Mouse (Mus musculus) liver, adult 2 months (tissue): ENCODE measurements around the gene Olfr569. TPM values are rescaled to one million over a fixed set of nuclear protein-coding genes. Genes with fewer than 3 reads are reported as not detected.

Experiments used
- DNase-seq: peaks from one replicate; pipeline ENCODE4 v3.0.0-alpha.2; 2011; ENCODE audit warnings: low read depth, low spot score; ENCODE audit errors: extremely low read depth
- H3K27ac ChIP-seq: fragments of 200-500 bp; replicated peaks from 2 replicates; pipeline ENCODE4 v1.5.1; 2012; ENCODE audit warnings: low read depth, mild to moderate bottlenecking, control low read depth, inconsistent platforms, low read length; ENCODE audit not compliant: insufficient read depth
- H3K27me3 ChIP-seq: fragments of 200-500 bp; 2 replicates; pipeline ENCODE4 v1.6.1; 2012; ENCODE audit warnings: mild to moderate bottlenecking, moderate library complexity, low read length, inconsistent platforms; ENCODE audit not compliant: control insufficient read depth, insufficient read depth
- H3K36me3 ChIP-seq: fragments of 200-500 bp; 2 replicates; pipeline ENCODE4 v1.6.1; 2012; ENCODE audit warnings: low read length, inconsistent platforms; ENCODE audit not compliant: control insufficient read depth, insufficient read depth
- H3K4me1 ChIP-seq: fragments of 200-500 bp; 2 replicates; pipeline ENCODE4 v1.6.1; 2011; ENCODE audit warnings: low read length; ENCODE audit not compliant: control insufficient read depth, insufficient read depth
- H3K4me3 ChIP-seq: fragments of 200-500 bp; 2 replicates; pipeline ENCODE4 v1.5.1; 2011; ENCODE audit warnings: low read depth, mild to moderate bottlenecking, control low read depth, low read length, moderate library complexity; ENCODE audit not compliant: insufficient read depth
- H3K79me2 ChIP-seq: fragments of 200-500 bp; 2 replicates; pipeline ENCODE4 v1.6.1; 2012; ENCODE audit warnings: inconsistent platforms, mild to moderate bottlenecking, low read length, moderate library complexity; ENCODE audit not compliant: control insufficient read depth, insufficient read depth
- H3K9ac ChIP-seq: fragments of 200-500 bp; 2 replicates; pipeline ENCODE4 v1.6.1; 2012; ENCODE audit warnings: low read depth, mild to moderate bottlenecking, control low read depth, inconsistent platforms, low read length
- CTCF ChIP-seq: fragments of 200-500 bp; IDR thresholded peaks from 2 replicates; pipeline ENCODE4 v1.5.1; 2011; ENCODE audit warnings: low read depth, low read length, control low read depth
- POLR2A ChIP-seq: fragments of 200-500 bp; IDR thresholded peaks from 2 replicates; pipeline ENCODE4 v1.6.1; 2011; ENCODE audit warnings: low read length, control low read depth; ENCODE audit not compliant: insufficient read depth; ENCODE audit errors: extremely low read depth
- WGBS: fragments of 180-500 bp; shearing (Covaris S2); methylation state at CpG from one replicate; pipeline ENCODE4 v1.1.7; 2018; 5-methylcytosine and 5-hydroxymethylcytosine counted together
- polyA plus RNA-seq: library from polyadenylated mRNA; depleted of rRNA; stranded (reverse); fragments of >200 nt; gene quantifications from 2 replicates; pipeline ENCODE4 v1.2.3, GENCODE M21; 2012; rRNA removed
- total RNA-seq: library from RNA; depleted of rRNA; stranded (reverse); fragments of >200 nt; gene quantifications from 2 replicates; pipeline ENCODE4 v1.2.3, GENCODE M21; 2014; rRNA removed

Gene Olfr569
- total and polyA plus RNA-seq, 2 experiments, result not detected

- Histone ChIP-seq H3K27ac (no peak overlapping the region), H3K36me3 (no peaks in the 10 kb centered on the region), H3K27me3 (no peaks in the 10 kb centered on the region), H3K4me1 (no peaks in the 10 kb centered on the region), H3K9ac (no peak overlapping the region), H3K79me2 (no peaks in the 10 kb centered on the region), H3K4me3 (no peak overlapping the region)
- WGBS, result 25% methylated on average over 1 of the region's 1 CpGs
- DNase-seq, result no peak
- no peak for TF ChIP-seq POLR2A
- no peak for TF ChIP-seq CTCF
Measured at GRCm38 (mm10) chr7:102915261-102915660, 24.6 kb upstream of the Olfr569 start.

GRCm38 (mm10) chr7:102876822-102877221, 13.9 kb downstream of the Olfr569 start, which contains the start of gene Olfr568:
Gene Olfr568, plus strand, starts transcription at chr7:102877122.
- peaks cover 2% of the 10 kb centered on the region; the same call in 1 of the 2 replicates for H3K27me3 ChIP-seq
- TF ChIP-seq CTCF, result no peak
- TF ChIP-seq POLR2A, result no peak
- no peak within 1 kb of the TSS for H3K9ac ChIP-seq
- no peak for DNase-seq
- no peaks in the 10 kb centered on the region for H3K79me2 ChIP-seq
- H3K4me3 ChIP-seq, result no peak within 1 kb of the TSS
- no peak within 1 kb of the TSS for H3K27ac ChIP-seq
- H3K4me1 ChIP-seq, result no peaks in the 10 kb centered on the region
- no peaks in the 10 kb centered on the region for H3K36me3 ChIP-seq

GRCm38 (mm10) chr7:102858665-102859064, 32.0 kb downstream of the Olfr569 start, which contains the start of gene Olfr566:
Gene Olfr566, minus strand, starts transcription at chr7:102858765.
- no peak within 1 kb of the TSS for H3K9ac ChIP-seq
- DNase-seq, result no peak
- WGBS, result 80% methylated on average over 1 of the region's 1 CpGs
- no peak within 1 kb of the TSS for H3K27ac ChIP-seq
- no peaks in the 10 kb centered on the region for H3K36me3 ChIP-seq
- TF ChIP-seq CTCF (no peak), POLR2A (no peak)
- no peaks in the 10 kb centered on the region for H3K4me1 ChIP-seq
- H3K27me3 ChIP-seq, result no peaks in the 10 kb centered on the region
- no peak within 1 kb of the TSS for H3K4me3 ChIP-seq
- H3K79me2 ChIP-seq, result no peaks in the 10 kb centered on the region

- no peaks in the 10 kb centered on the region for H3K36me3 ChIP-seq
- H3K9ac ChIP-seq, result no peak overlapping the region
- H3K27ac ChIP-seq, result no peak overlapping the region
- H3K4me1 ChIP-seq, result no peaks in the 10 kb centered on the region
- no peaks in the 10 kb centered on the region for H3K27me3 ChIP-seq
- DNase-seq, result no peak
- no peak overlapping the region for H3K4me3 ChIP-seq
- no peaks in the 10 kb centered on the region for H3K79me2 ChIP-seq
- no peak for TF ChIP-seq CTCF
- TF ChIP-seq POLR2A, result no peak
Measured at GRCm38 (mm10) chr7:102855807-102856206, 34.9 kb downstream of the Olfr569 start.

Other genes starting within 250 kb of the Olfr569 start
- not detected in 2 replicates for gene Olfr555, start 232.1 kb downstream of the Olfr569 start, total RNA-seq
- gene Olfr555, start 232.1 kb downstream of the Olfr569 start, polyA plus RNA-seq, result not detected in 2 replicates
- not detected in 2 replicates for gene Olfr556, start 226.0 kb downstream of the Olfr569 start, total RNA-seq
- not detected in 2 replicates for gene Olfr556, start 226.0 kb downstream of the Olfr569 start, polyA plus RNA-seq
- gene Trim68, start 203.6 kb downstream of the Olfr569 start, total RNA-seq, result 2.3 and 3.0 TPM in 2 replicates
- 2.7 and 4.7 TPM in 2 replicates for gene Trim68, start 203.6 kb downstream of the Olfr569 start, polyA plus RNA-seq
- not detected in 2 replicates for gene Olfr557, start 195.0 kb downstream of the Olfr569 start, total RNA-seq
- not detected in 2 replicates for gene Olfr557, start 195.0 kb downstream of the Olfr569 start, polyA plus RNA-seq
- 0.07 TPM in 1 of 2 replicates, not detected in the other for gene Olfr558, start 188.7 kb downstream of the Olfr569 start, total RNA-seq
- gene Olfr558, start 188.7 kb downstream of the Olfr569 start, polyA plus RNA-seq, result 0.02 TPM in 2 replicates
- gene Olfr33, start 171.8 kb downstream of the Olfr569 start, total RNA-seq, result not detected in 2 replicates
- gene Olfr33, start 171.8 kb downstream of the Olfr569 start, polyA plus RNA-seq, result not detected in 2 replicates
- gene Olfr559, start 163.4 kb downstream of the Olfr569 start, total RNA-seq, result not detected in 2 replicates
- gene Olfr559, start 163.4 kb downstream of the Olfr569 start, polyA plus RNA-seq, result not detected in 2 replicates
- not detected in 2 replicates for gene Olfr560, start 131.5 kb downstream of the Olfr569 start, total RNA-seq
- gene Olfr560, start 131.5 kb downstream of the Olfr569 start, polyA plus RNA-seq, result not detected in 2 replicates
- gene Olfr78, start 131.4 kb downstream of the Olfr569 start, total RNA-seq, result 0.09 TPM in 1 of 2 replicates, not detected in the other
- not detected in 2 replicates for gene Olfr78, start 131.4 kb downstream of the Olfr569 start, polyA plus RNA-seq
- gene Olfr561, start 119.7 kb downstream of the Olfr569 start, total RNA-seq, result not detected in 2 replicates
- not detected in 2 replicates for gene Olfr561, start 119.7 kb downstream of the Olfr569 start, polyA plus RNA-seq
- gene Olfr564, start 87.4 kb downstream of the Olfr569 start, total RNA-seq, result not detected in 2 replicates
- gene Olfr564, start 87.4 kb downstream of the Olfr569 start, polyA plus RNA-seq, result not detected in 2 replicates
- not detected in 2 replicates for gene Olfr566, start 32.1 kb downstream of the Olfr569 start, total RNA-seq
- gene Olfr566, start 32.1 kb downstream of the Olfr569 start, polyA plus RNA-seq, result not detected in 2 replicates
- gene Olfr568, start 13.8 kb downstream of the Olfr569 start, total RNA-seq, result not detected in 2 replicates
- gene Olfr568, start 13.8 kb downstream of the Olfr569 start, polyA plus RNA-seq, result not detected in 2 replicates
- gene Olfr570, start 3.7 kb upstream of the Olfr569 start, total RNA-seq, result not detected in 2 replicates
- gene Olfr570, start 3.7 kb upstream of the Olfr569 start, polyA plus RNA-seq, result not detected in 2 replicates
- not detected in 2 replicates for gene Olfr571, start 26.7 kb upstream of the Olfr569 start, total RNA-seq
- not detected in 2 replicates for gene Olfr571, start 26.7 kb upstream of the Olfr569 start, polyA plus RNA-seq
- gene Olfr572, start 33.5 kb upstream of the Olfr569 start, total RNA-seq, result not detected in 2 replicates
- not detected in 2 replicates for gene Olfr572, start 33.5 kb upstream of the Olfr569 start, polyA plus RNA-seq
- gene Olfr573-ps1, start 51.7 kb upstream of the Olfr569 start, total RNA-seq, result not detected in 2 replicates
- not detected in 2 replicates for gene Olfr573-ps1, start 51.7 kb upstream of the Olfr569 start, polyA plus RNA-seq
- not detected in 2 replicates for gene Olfr574, start 57.6 kb upstream of the Olfr569 start, total RNA-seq
- not detected in 2 replicates for gene Olfr574, start 57.6 kb upstream of the Olfr569 start, polyA plus RNA-seq
- gene Olfr575, start 67.9 kb upstream of the Olfr569 start, total RNA-seq, result not detected in 2 replicates
- gene Olfr575, start 67.9 kb upstream of the Olfr569 start, polyA plus RNA-seq, result not detected in 2 replicates
- not detected in 2 replicates for gene Olfr576, start 71.8 kb upstream of the Olfr569 start, total RNA-seq
- gene Olfr576, start 71.8 kb upstream of the Olfr569 start, polyA plus RNA-seq, result not detected in 2 replicates
- not detected in 2 replicates for gene Olfr577, start 85.1 kb upstream of the Olfr569 start, total RNA-seq
- not detected in 2 replicates for gene Olfr577, start 85.1 kb upstream of the Olfr569 start, polyA plus RNA-seq
- not detected in 2 replicates for gene Olfr578, start 98.4 kb upstream of the Olfr569 start, total RNA-seq
- gene Olfr578, start 98.4 kb upstream of the Olfr569 start, polyA plus RNA-seq, result not detected in 2 replicates
- not detected in 2 replicates for gene Olfr582, start 147.1 kb upstream of the Olfr569 start, total RNA-seq
- gene Olfr582, start 147.1 kb upstream of the Olfr569 start, polyA plus RNA-seq, result not detected in 2 replicates
- not detected in 2 replicates for gene Olfr583, start 160.4 kb upstream of the Olfr569 start, total RNA-seq
- gene Olfr583, start 160.4 kb upstream of the Olfr569 start, polyA plus RNA-seq, result not detected in 2 replicates
- gene Olfr584, start 191.0 kb upstream of the Olfr569 start, total RNA-seq, result not detected in 2 replicates
- gene Olfr584, start 191.0 kb upstream of the Olfr569 start, polyA plus RNA-seq, result not detected in 2 replicates
- gene Olfr585, start 206.8 kb upstream of the Olfr569 start, total RNA-seq, result not detected in 2 replicates
- gene Olfr585, start 206.8 kb upstream of the Olfr569 start, polyA plus RNA-seq, result not detected in 2 replicates
- gene Olfr586, start 234.8 kb upstream of the Olfr569 start, total RNA-seq, result not detected in 2 replicates
- not detected in 2 replicates for gene Olfr586, start 234.8 kb upstream of the Olfr569 start, polyA plus RNA-seq
- gene Olfr588-ps1, start 250.0 kb upstream of the Olfr569 start, total RNA-seq, result not detected in 2 replicates
- gene Olfr588-ps1, start 250.0 kb upstream of the Olfr569 start, polyA plus RNA-seq, result not detected in 2 replicates